ENCODE assay signal across 12 mouse cellular contexts in genomic region chr7:121074281-121074680, GRCm38 (mm10). TPM values are rescaled to one million over a fixed set of nuclear protein-coding genes. Genes with fewer than 3 reads are reported as not detected.
DNase-seq lines count a peak whose midpoint lies in the region; ATAC-seq and TF ChIP-seq lines count a peak whose summit lies in the region.
"Had no signal": no experiment of that assay in that cellular context is flagged by ENCODE, and none has a peak within 500 bp of the region (broad histone marks: within the 10 kb centered on the region; RNA-seq: fewer than 3 reads in every experiment).

Gene Igsf6, minus strand, starts transcription at chr7:121074572.

- TF ChIP-seq POLR2A in kidney, adult 2 months (IDR thresholded peaks at IDR 0.05; ENCODE audit: low read depth, low read length) = no peak

- H3K36me3 ChIP-seq in kidney, adult 2 months (ENCODE audit: control insufficient read depth, insufficient read depth, low read length) = no peaks in the 10 kb centered on the region
- peaks cover 10% of the 10 kb centered on the region for H3K36me3 ChIP-seq in lung, embryonic 16.5 days (ENCODE audit: control insufficient read depth, insufficient read depth, low read length)
- peaks cover 87% of the 10 kb centered on the region for H3K36me3 ChIP-seq in hindbrain, embryonic 10.5 days

- peak within 1 kb of the TSS; percentile 25; the same call in 1 of the 2 replicates for H3K4me2 ChIP-seq in lung, embryonic 16.5 days (ENCODE audit: low read depth, low read length)

- H3K9ac ChIP-seq in lung, embryonic 16.5 days (ENCODE audit: low read length) = no peak within 1 kb of the TSS

- no peak within 1 kb of the TSS for H3K27ac ChIP-seq in kidney, adult 2 months (ENCODE audit: insufficient read depth, low read depth, low read length)
- H3K27ac ChIP-seq in lung, embryonic 16.5 days (ENCODE audit: low read length) = peak within 1 kb of the TSS; percentile 58
- H3K27ac ChIP-seq in hindbrain, embryonic 10.5 days = no peak within 1 kb of the TSS

- peak; percentile 59 for DNase-seq in 416B (ENCODE audit: low read depth)
- DNase-seq in kidney, adult 2 months = peak; percentile 44
- no peak for DNase-seq in B cell, adult 2 months
- DNase-seq in right cerebral cortex, postnatal 36 days (ENCODE audit: low spot score in 2 of 2) = no peak
- no peak for DNase-seq in hindbrain, embryonic 10.5 days (ENCODE audit: low spot score)
- DNase-seq: cerebellum, postnatal 14 days; gastrocnemius, postnatal 14 days; midbrain, embryonic 14.5 days had no signal

- 42% methylated on average over 11 of the region's 11 CpGs for WGBS in kidney, adult 2 months
- WGBS in lung, embryonic 16.5 days = 50% methylated on average over 11 of the region's 11 CpGs
- 91% methylated on average over 11 of the region's 11 CpGs for WGBS in hindbrain, embryonic 10.5 days

- H3K27me3 ChIP-seq in kidney, adult 2 months (replicated peaks; ENCODE audit: control insufficient read depth, insufficient read depth, low read length) = no peaks in the 10 kb centered on the region
- H3K27me3 ChIP-seq in lung, embryonic 16.5 days (ENCODE audit: control insufficient read depth, insufficient read depth, low read depth, low read length) = no peaks in the 10 kb centered on the region
- no peaks in the 10 kb centered on the region for H3K27me3 ChIP-seq in hindbrain, embryonic 10.5 days (ENCODE audit: insufficient read depth, poor library complexity, severe bottlenecking)

- H3K4me1 ChIP-seq in kidney, adult 2 months (ENCODE audit: control insufficient read depth, insufficient read depth, low read length) = no peaks in the 10 kb centered on the region
- H3K4me1 ChIP-seq in lung, embryonic 16.5 days (replicated peaks; ENCODE audit: control insufficient read depth, insufficient read depth, low read length) = peaks cover 6% of the 10 kb centered on the region; the same call in 1 of the 2 replicates
- no peaks in the 10 kb centered on the region for H3K4me1 ChIP-seq in hindbrain, embryonic 10.5 days (replicated peaks)

- ATAC-seq in erythroblast, adult 5-6 weeks (replicated peaks; ENCODE audit: low FRiP score, poor library complexity, severe bottlenecking) = no peak
- no peak for ATAC-seq in lung, embryonic 16.5 days (ENCODE audit: low read depth)
- ATAC-seq in cerebellum, adult (ENCODE audit: insufficient number of reproducible peaks, low FRiP score, low TSS enrichment) = no peak

- H3K4me3 ChIP-seq in kidney, adult 2 months (ENCODE audit: insufficient read depth, low read depth, low read length) = no peak within 1 kb of the TSS
- no peak within 1 kb of the TSS for H3K4me3 ChIP-seq in lung, embryonic 16.5 days (ENCODE audit: low read length)
- no peak within 1 kb of the TSS for H3K4me3 ChIP-seq in hindbrain, embryonic 10.5 days

- TF ChIP-seq CTCF in kidney, adult 2 months (conservative IDR thresholded peaks at IDR 0.05; ENCODE audit: insufficient read depth, insufficient read length, low read depth, low read length) = no peak

- no peaks in the 10 kb centered on the region for H3K9me3 ChIP-seq in lung, embryonic 16.5 days (ENCODE audit: control insufficient read depth, low read length)
- H3K9me3 ChIP-seq in hindbrain, embryonic 10.5 days = no peaks in the 10 kb centered on the region
- H3K9me3 ChIP-seq: G1E had no signal

RNA-seq across cellular contexts. Expression of gene Igsf6, which starts in this region (rescaled TPM):
- total RNA-seq in erythroblast, adult 5-6 weeks (2015; ENCODE audit: low replicate concordance) = 143 and 177 TPM in 2 replicates
- total RNA-seq in erythroblast, adult 5-6 weeks (2017; ENCODE audit: low replicate concordance) = 89.2 and 93.5 TPM in 2 replicates
- 0.48 and 0.63 TPM in 2 replicates for polyA plus RNA-seq in kidney, adult 2 months (2012; rRNA removed)
- 2.3 and 2.4 TPM in 2 replicates for polyA plus RNA-seq in lung, embryonic 16.5 days (2015; fragmentation: Nextera tagmentation; extraction: Ambion mirVana)
- polyA plus RNA-seq in hindbrain, embryonic 10.5 days (2016; fragmentation: Nextera tagmentation; extraction: Ambion mirVana) = 1.3 and 1.5 TPM in 2 replicates

Comparison
In these comparisons a context has a peak if more than half of its experiments do, and no peak if none do; other contexts are left out.
1. Peak in DNase-seq in kidney, adult 2 months; RNA of the gene not detected or under 1 TPM.